Mouse (Mus musculus) ES-E14 (cell line): Measurements from ENCODE around the gene Gm29797. TPM values are rescaled to one million over a fixed set of nuclear protein-coding genes. Genes with fewer than 3 reads are reported as not detected.

Source experiments
- DNase-seq: peaks from one replicate; pipeline ENCODE4 v3.0.0-alpha.2; 2013; ENCODE audit warnings: low read depth, low spot score
- H3K27ac ChIP-seq: 2 replicates; pipeline ENCODE4 v1.5.1; 2012; ENCODE audit warnings: low read depth, mild to moderate bottlenecking, low read length, moderate library complexity, mixed read lengths; ENCODE audit not compliant: poor library complexity, insufficient read depth, severe bottlenecking
- H3K36me3 ChIP-seq: 2 replicates; pipeline ENCODE4 v1.6.1; 2012; ENCODE audit warnings: mild to moderate bottlenecking, low read length, moderate library complexity, mixed read lengths; ENCODE audit not compliant: control insufficient read depth, poor library complexity, insufficient read depth, severe bottlenecking
- H3K4me1 ChIP-seq, 2 experiments: fragments of 150-350 bp in 1 of 2; sonication (generic) in 1 of 2; 2 replicates each; pipeline ENCODE4 v1.6.1; 2012; ENCODE audit warnings: low read length in 2 of 2, mild to moderate bottlenecking in 1 of 2, mixed read lengths in 1 of 2; ENCODE audit not compliant: control insufficient read depth in 2 of 2, insufficient read depth in 2 of 2, poor library complexity in 1 of 2
- H3K4me3 ChIP-seq, 2 experiments: fragments of 150-350 bp in 1 of 2; sonication (generic) in 1 of 2; 2 replicates each; pipeline ENCODE4 v1.5.1; 2012; ENCODE audit warnings: low read length in 2 of 2, low read depth in 1 of 2, mild to moderate bottlenecking in 1 of 2, mixed read lengths in 1 of 2; ENCODE audit not compliant: insufficient read depth in 1 of 2, poor library complexity in 1 of 2, severe bottlenecking in 1 of 2
- H3K9ac ChIP-seq: 2 replicates; pipeline ENCODE4 v1.6.1; 2012; ENCODE audit warnings: low read depth, mild to moderate bottlenecking, low read length, mixed read lengths; ENCODE audit not compliant: poor library complexity, insufficient read depth, severe bottlenecking
- H3K9me3 ChIP-seq: fragments of 150-350 bp; sonication (generic); 2 replicates; pipeline ENCODE4 v1.6.1; 2012; ENCODE audit warnings: low read depth, mild to moderate bottlenecking, low read length; ENCODE audit not compliant: control insufficient read depth, insufficient read depth
- CHD2 ChIP-seq: IDR thresholded peaks from 2 replicates; pipeline ENCODE4 v1.6.1; 2014; ENCODE audit warnings: mild to moderate bottlenecking, low read depth, low read length, inconsistent platforms
- HCFC1 ChIP-seq: IDR thresholded peaks from 2 replicates; pipeline ENCODE4 v1.6.1; 2012; ENCODE audit warnings: low read length, inconsistent platforms, borderline replicate concordance; ENCODE audit not compliant: insufficient read depth
- MAFK ChIP-seq: IDR thresholded peaks from 2 replicates; pipeline ENCODE4 v1.6.1; 2014; ENCODE audit warnings: mild to moderate bottlenecking, low read depth, low read length, inconsistent platforms; ENCODE audit not compliant: insufficient read depth
- ZC3H11A ChIP-seq: IDR thresholded peaks from 2 replicates; pipeline ENCODE4 v1.6.1; 2012; ENCODE audit warnings: low read depth, mild to moderate bottlenecking, inconsistent platforms, low read length, borderline replicate concordance
- ZNF384 ChIP-seq: IDR thresholded peaks from 2 replicates; pipeline ENCODE4 v1.6.1; 2012; ENCODE audit warnings: low read depth, low read length, inconsistent platforms
- in situ Hi-C, 2 experiments: fragments of 600-800 bp; cut with MboI; formaldehyde crosslinking; loops; one replicate each; pipeline ENCODE4 v1.15.1; 2025; ENCODE audit warnings: low sequenced_read_pairs in 2 of 2, inconsistent platforms in 1 of 2; ENCODE audit not compliant: unreplicated experiment in 2 of 2
- total RNA-seq: library from RNA; depleted of rRNA; stranded (reverse); fragments of 300-350 nt; gene quantifications from 2 replicates; pipeline ENCODE4 v1.2.3, GENCODE M21; 2012

Gene Gm29797
- total RNA-seq, 1 experiment, result 1.8 TPM

GRCm38 (mm10) chr2:181679951-181680715 lies 23.3 kb downstream of the Gm29797 start, which contains the start of gene Tcea2:
Gene Tcea2, plus strand, starts transcription at chr2:181680310.
- in situ Hi-C loops, result no loop called here
- Histone ChIP-seq H3K27ac (no peak within 1 kb of the TSS), H3K36me3 (no peaks in the 10 kb centered on the region), H3K9ac (peak within 1 kb of the TSS; percentile 74), H3K4me3 (peak within 1 kb of the TSS; percentile 65 to 68), H3K4me1 (peaks cover 0 to 2% of the 10 kb centered on the region in 2 experiments; a peak in 1 of 4 replicates), H3K9me3 (no peaks in the 10 kb centered on the region)
- TF ChIP-seq CHD2, result no peak
- no peak for TF ChIP-seq ZC3H11A
- peak; percentile 89 for TF ChIP-seq HCFC1
- peak; percentile 32; the same call in 1 of the 2 replicates for TF ChIP-seq MAFK
- peak; percentile 99 for TF ChIP-seq ZNF384
- DNase-seq, result no peak

GRCm38 (mm10) chr2:181680716-181681117 lies 23.9 kb downstream of the Gm29797 start:
- in situ Hi-C loops, result no loop called here
- H3K4me1 ChIP-seq, result no peaks in the 10 kb centered on the region; a peak in 1 of 4 replicates
- TF ChIP-seq ZNF384, result no peak
- H3K9me3 ChIP-seq, result no peaks in the 10 kb centered on the region
- H3K27ac ChIP-seq, result no peak overlapping the region
- DNase-seq, result no peak
- H3K9ac ChIP-seq, result peak overlapping the region; percentile 60
- no peaks in the 10 kb centered on the region for H3K36me3 ChIP-seq
- H3K4me3 ChIP-seq, result peak overlapping the region; percentile 65 to 68

- in situ Hi-C loops, result no loop called here
- no peak overlapping the region for H3K4me3 ChIP-seq
- H3K4me1 ChIP-seq, result no peaks in the 10 kb centered on the region; a peak in 1 of 4 replicates
- no peak for DNase-seq
- no peaks in the 10 kb centered on the region for H3K9me3 ChIP-seq
- TF ChIP-seq ZC3H11A (no peak), CHD2 (no peak), HCFC1 (no peak), ZNF384 (no peak), MAFK (no peak)
- no peak overlapping the region for H3K9ac ChIP-seq
- H3K36me3 ChIP-seq, result peaks cover 3% of the 10 kb centered on the region; the same call in 1 of the 2 replicates
- no peak overlapping the region for H3K27ac ChIP-seq
These were observed 25.1 kb downstream of the Gm29797 start for GRCm38 (mm10) chr2:181681978-181682377.

GRCm38 (mm10) chr2:181683381-181683780 lies 26.5 kb downstream of the Gm29797 start:
- Histone ChIP-seq H3K9ac (no peak overlapping the region), H3K4me3 (no peak overlapping the region), H3K36me3 (peaks cover 3% of the 10 kb centered on the region; the same call in 1 of the 2 replicates), H3K4me1 (no peaks in the 10 kb centered on the region; a peak in 1 of 4 replicates), H3K9me3 (no peaks in the 10 kb centered on the region), H3K27ac (no peak overlapping the region)
- no peak for TF ChIP-seq HCFC1
- TF ChIP-seq CHD2, result no peak
- TF ChIP-seq ZC3H11A, result no peak
- TF ChIP-seq ZNF384, result no peak
- no peak for TF ChIP-seq MAFK
- in situ Hi-C loops, result no loop called here
- no peak for DNase-seq
